Mouse (Mus musculus) stomach, postnatal 0 days (tissue): ENCODE results near the gene Zfp667. TPM values are rescaled to one million over a fixed set of nuclear protein-coding genes. Genes with fewer than 3 reads are reported as not detected.
A peak's percentile ranks its signal among the peaks of the same experiment; 100 is the strongest.

ENCODE experiments used
- ATAC-seq: fragments of 200-750 bp; cut with Nextera tagmentation; 2 replicates; pipeline ENCODE4 v1.8.0; 2017; ENCODE audit not compliant: low FRiP score, low TSS enrichment
- DNase-seq: peaks from one replicate; pipeline ENCODE4 v3.0.0-alpha.2; 2016; ENCODE audit warnings: low spot score
- H3K27ac ChIP-seq: fragments of 300-500 bp; sonication (generic); replicated peaks from 2 replicates; pipeline ENCODE4 v1.5.1; 2014; ENCODE audit warnings: mild to moderate bottlenecking, control low read depth
- H3K27me3 ChIP-seq: fragments of 300-500 bp; sonication (generic); 2 replicates; pipeline ENCODE4 v1.6.1; 2014; ENCODE audit warnings: low read length; ENCODE audit not compliant: control insufficient read depth, insufficient read depth
- H3K36me3 ChIP-seq: fragments of 300-500 bp; sonication (generic); 2 replicates; pipeline ENCODE4 v1.6.1; 2014; ENCODE audit warnings: low read length, mixed read lengths; ENCODE audit not compliant: control insufficient read depth, insufficient read depth
- H3K4me1 ChIP-seq: fragments of 300-500 bp; sonication (generic); replicated peaks from 2 replicates; pipeline ENCODE4 v1.6.1; 2014; ENCODE audit warnings: antibody characterized with exemption; ENCODE audit not compliant: control insufficient read depth, insufficient read depth
- H3K4me2 ChIP-seq: fragments of 300-500 bp; sonication (generic); replicated peaks from 2 replicates; pipeline ENCODE4 v1.6.1; 2014; ENCODE audit warnings: low read depth, mild to moderate bottlenecking, control low read depth, moderate library complexity
- H3K4me3 ChIP-seq: fragments of 300-500 bp; sonication (generic); 2 replicates; pipeline ENCODE4 v1.5.1; 2014; ENCODE audit warnings: low read depth, low read length, control low read depth
- H3K9ac ChIP-seq: fragments of 300-500 bp; sonication (generic); 2 replicates; pipeline ENCODE4 v1.6.1; 2014; ENCODE audit warnings: mild to moderate bottlenecking, low read length, control low read depth, mixed read lengths
- H3K9me3 ChIP-seq: fragments of 300-500 bp; sonication (generic); 2 replicates; pipeline ENCODE4 v1.6.1; 2016; ENCODE audit warnings: low read length; ENCODE audit not compliant: control insufficient read depth
- CTCF ChIP-seq: IDR thresholded peaks from 2 replicates; pipeline ENCODE4 v1.5.1; 2016; ENCODE audit warnings: antibody characterized with exemption, low read depth, mild to moderate bottlenecking, moderate library complexity
- EP300 ChIP-seq: optimal IDR thresholded peaks from 2 replicates; pipeline ENCODE3; 2016; ENCODE audit warnings: antibody characterized with exemption
- WGBS: fragments of 180-500 bp; shearing (Covaris S2); extraction: QIAGEN DNeasy Blood & Tissue Kit; methylation state at CpG from one replicate; pipeline ENCODE4 v1.1.7; 2014; 5-methylcytosine and 5-hydroxymethylcytosine counted together
- polyA plus RNA-seq: library from polyadenylated mRNA; unstranded; fragments of >200 nt; fragmentation: Nextera tagmentation; extraction: Ambion mirVana; gene quantifications from 2 replicates; pipeline ENCODE4 v1.2.1, GENCODE M21; 2015

Gene Zfp667
- polyA plus RNA-seq, 1 experiment from 2014 or later = 5.4 TPM

DNA sequence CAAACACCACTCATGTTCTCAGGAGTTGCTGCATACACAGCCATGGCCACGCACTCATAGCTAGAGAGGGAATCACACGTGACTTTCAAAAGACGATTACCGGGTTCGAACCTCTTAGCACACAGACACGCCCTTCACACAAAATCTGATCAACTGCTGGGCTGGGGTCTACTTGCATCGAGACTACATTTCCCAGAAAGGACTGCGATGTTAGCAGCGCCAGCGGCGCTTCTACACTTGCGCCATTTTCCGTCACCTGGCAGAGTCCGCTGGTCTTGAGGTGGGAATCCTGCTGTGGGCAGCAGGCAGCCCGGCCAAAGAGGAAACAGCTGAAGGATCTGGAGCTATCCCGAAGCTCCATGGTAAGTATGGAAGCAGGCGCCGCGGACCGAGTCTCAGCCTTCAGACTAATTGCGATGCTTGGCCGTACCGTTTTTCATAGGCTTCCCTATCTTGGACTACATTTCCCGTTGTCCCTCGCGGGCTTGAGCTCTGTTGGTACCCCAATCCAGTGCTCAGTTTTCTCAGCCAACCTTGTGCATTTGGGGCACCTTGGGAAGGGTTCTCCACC lies 57.2 kb downstream of the Zfp667 start, which contains the start of gene Gm3854:
TSS of gene Gm3854 (plus strand) at position 259 of the 571 bp plus-strand sequence.
- Histone ChIP-seq H3K36me3 (no peaks in the 10 kb centered on the region), H3K4me1 (no peaks in the 10 kb centered on the region), H3K27me3 (no peaks in the 10 kb centered on the region), H3K27ac (no peak within 1 kb of the TSS), H3K4me2 (peak within 1 kb of the TSS; percentile 66), H3K9me3 (no peaks in the 10 kb centered on the region), H3K4me3 (peak within 1 kb of the TSS; percentile 55), H3K9ac (peak within 1 kb of the TSS; percentile 24; the same call in 1 of the 2 replicates)
- ATAC-seq = peak; percentile 60
- 2% methylated on average over 26 of the region's 26 CpGs for WGBS
- TF ChIP-seq CTCF (no peak), EP300 (no peak)
- DNase-seq = peak; percentile 40

DNA sequence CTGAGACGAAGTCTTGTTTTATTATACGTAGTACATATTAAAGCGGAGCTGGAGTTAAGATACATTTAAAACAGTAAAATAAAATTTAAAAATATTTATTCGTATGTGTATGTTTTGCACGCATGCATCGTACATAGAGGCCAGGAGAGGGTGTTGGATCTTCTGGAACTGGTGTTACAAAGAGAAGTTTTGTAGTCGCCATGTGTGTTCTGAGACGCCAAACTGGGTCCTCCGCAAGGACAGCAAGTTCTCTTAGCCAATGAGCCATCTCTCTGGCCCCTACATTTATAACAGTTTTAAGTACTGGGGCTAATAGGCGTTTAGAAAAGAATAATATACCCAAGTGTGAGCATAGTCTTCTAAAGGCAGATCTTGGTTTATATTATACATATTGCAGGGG lies 57.7 kb downstream of the Zfp667 start:
- DNase-seq (no peak), ATAC-seq (no peak)
- Histone ChIP-seq H3K4me1 (no peaks in the 10 kb centered on the region), H3K9ac (no peak overlapping the region), H3K36me3 (no peaks in the 10 kb centered on the region), H3K27me3 (no peaks in the 10 kb centered on the region), H3K4me3 (peak overlapping the region; percentile 55), H3K4me2 (peak overlapping the region; percentile 66), H3K27ac (no peak overlapping the region), H3K9me3 (no peaks in the 10 kb centered on the region)
- 30% methylated on average over 10 of the region's 10 CpGs for WGBS
- no peak for TF ChIP-seq CTCF
- TF ChIP-seq EP300 = no peak

Other genes starting within 250 kb of the Zfp667 start
- gene Nlrp4c, start 241.4 kb upstream of the Zfp667 start, polyA plus RNA-seq = 0.02 TPM in 1 of 2 replicates, not detected in the other
- gene Zfp787, start 130.6 kb upstream of the Zfp667 start, polyA plus RNA-seq = 36.9 and 41.2 TPM in 2 replicates
- 23.7 and 25.3 TPM in 2 replicates for gene Zfp444, start 114.4 kb upstream of the Zfp667 start, polyA plus RNA-seq
- gene Galp, start 89.5 kb upstream of the Zfp667 start, polyA plus RNA-seq = not detected in 2 replicates
- gene Zscan5b, start 64.3 kb upstream of the Zfp667 start, polyA plus RNA-seq = not detected in 2 replicates
- not detected in 2 replicates for gene Epp13, start 33.9 kb upstream of the Zfp667 start, polyA plus RNA-seq
- 1.9 and 2.0 TPM in 2 replicates for gene Zfp583, start 44.7 kb downstream of the Zfp667 start, polyA plus RNA-seq
- 0.35 and 0.41 TPM in 2 replicates for gene Gm3854, start 57.2 kb downstream of the Zfp667 start, polyA plus RNA-seq
- 1.0 and 1.9 TPM in 2 replicates for gene Zfp78, start 76.7 kb downstream of the Zfp667 start, polyA plus RNA-seq
- 2.4 and 2.6 TPM in 2 replicates for gene Zfp28, start 96.7 kb downstream of the Zfp667 start, polyA plus RNA-seq
- 0.02 and 0.10 TPM in 2 replicates for gene Smim17, start 112.1 kb downstream of the Zfp667 start, polyA plus RNA-seq
- gene Gm20715, start 123.7 kb downstream of the Zfp667 start, polyA plus RNA-seq = not detected in 2 replicates
- not detected in 2 replicates for gene Olfr1344, start 152.1 kb downstream of the Zfp667 start, polyA plus RNA-seq
- not detected in 2 replicates for gene Olfr1336, start 169.6 kb downstream of the Zfp667 start, polyA plus RNA-seq
- not detected in 2 replicates for gene Olfr1346, start 180.5 kb downstream of the Zfp667 start, polyA plus RNA-seq
- not detected in 2 replicates for gene Olfr5, start 200.4 kb downstream of the Zfp667 start, polyA plus RNA-seq
- not detected in 2 replicates for gene Olfr1347, start 213.2 kb downstream of the Zfp667 start, polyA plus RNA-seq
- not detected in 2 replicates for gene Olfr1348, start 222.2 kb downstream of the Zfp667 start, polyA plus RNA-seq
- gene Olfr1349, start 236.4 kb downstream of the Zfp667 start, polyA plus RNA-seq = 0.02 TPM in 1 of 2 replicates, not detected in the other